Mouse (Mus musculus) cortical plate, adult 2 months (tissue): ENCODE measurements around the gene Hip1r.

ENCODE experiments used
- CTCF ChIP-seq: fragments of 200-500 bp; IDR thresholded peaks from 2 replicates; pipeline ENCODE4 v1.5.1; 2011; ENCODE audit warnings: mild to moderate bottlenecking, control low read depth, low read length; ENCODE audit not compliant: insufficient read depth; ENCODE audit errors: extremely low read depth
- POLR2A ChIP-seq: fragments of 200-500 bp; IDR thresholded peaks from 2 replicates; pipeline ENCODE4 v1.6.1; 2011; ENCODE audit warnings: mild to moderate bottlenecking, low read length, control low read depth; ENCODE audit not compliant: insufficient read depth; ENCODE audit errors: extremely low read depth

DNA sequence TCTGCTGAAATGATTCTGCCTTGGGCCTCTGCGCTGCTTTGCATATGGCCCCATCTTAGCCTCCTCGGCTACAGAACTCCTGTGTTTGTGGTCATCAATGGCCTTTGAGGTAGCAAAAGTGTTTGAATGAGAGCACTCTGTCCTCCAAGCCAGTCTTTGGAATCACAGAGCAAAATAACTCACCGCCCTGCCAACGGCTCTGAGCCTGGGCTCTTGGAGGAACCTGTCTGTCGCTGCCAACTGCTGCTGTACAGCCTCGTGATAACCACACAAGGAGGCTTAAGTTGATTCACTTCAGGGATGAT is 7.8 kb downstream of the Hip1r start:
- TF ChIP-seq CTCF (no peak), POLR2A (no peak)
